Comparison of ENCODE assay signal across 23 mouse cellular contexts in the genomic region with DNA sequence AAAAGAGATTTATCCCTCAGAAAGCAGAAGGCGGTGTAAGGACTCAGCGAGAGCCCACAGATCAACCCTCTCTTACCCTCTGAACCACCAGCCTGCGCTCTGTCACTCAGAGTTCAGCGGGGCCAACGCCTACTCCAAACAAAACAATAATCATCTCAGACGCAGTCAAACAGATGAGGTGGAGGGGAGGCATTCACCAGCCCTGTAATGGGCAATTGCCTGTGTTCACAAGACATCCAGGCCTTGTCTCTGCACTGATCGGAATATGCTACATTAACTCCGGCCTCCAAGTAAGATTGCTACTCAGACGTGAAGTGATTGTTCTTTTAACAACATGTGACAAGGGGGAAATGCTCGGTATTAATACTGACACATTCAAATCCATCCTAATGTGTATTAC.
DNase-seq lines count a peak whose midpoint lies in the region; ATAC-seq lines count a peak whose summit lies in the region.
"Had no signal": no experiment of that assay in that cellular context is flagged by ENCODE, and none has a peak within 500 bp of the region (broad histone marks: within the 10 kb centered on the region; RNA-seq: fewer than 3 reads in every experiment).

No protein-coding gene starts in this region.

- H3K9me3 ChIP-seq in hindbrain, embryonic 11.5 days (ENCODE audit: control insufficient read depth, low read length) = no peaks in the 10 kb centered on the region
- H3K9me3 ChIP-seq in hindbrain, embryonic 14.5 days (ENCODE audit: control insufficient read depth, low read length) = no peaks in the 10 kb centered on the region
- H3K9me3 ChIP-seq in midbrain, embryonic 14.5 days (ENCODE audit: control insufficient read depth, low read length) = no peaks in the 10 kb centered on the region
- H3K9me3 ChIP-seq in midbrain, embryonic 10.5 days (replicated peaks) = peaks cover 4% of the 10 kb centered on the region; the same call in 1 of the 2 replicates
- no peaks in the 10 kb centered on the region for H3K9me3 ChIP-seq in forebrain, embryonic 14.5 days (replicated peaks; ENCODE audit: control insufficient read depth, low read length)

- H3K9ac ChIP-seq in hindbrain, embryonic 11.5 days (ENCODE audit: low read depth, low read length) = no peak overlapping the region
- no peak overlapping the region for H3K9ac ChIP-seq in hindbrain, embryonic 14.5 days
- H3K9ac ChIP-seq in midbrain, embryonic 14.5 days (replicated peaks; ENCODE audit: low read length) = no peak overlapping the region
- H3K9ac ChIP-seq in forebrain, embryonic 14.5 days (ENCODE audit: low read length) = no peak overlapping the region
- H3K9ac ChIP-seq: heart, embryonic 12.5 days had no signal

- no peaks in the 10 kb centered on the region for H3K4me1 ChIP-seq in hindbrain, embryonic 11.5 days (replicated peaks; ENCODE audit: control insufficient read depth, insufficient read depth, low read length)
- H3K4me1 ChIP-seq in hindbrain, embryonic 14.5 days (replicated peaks; ENCODE audit: control insufficient read depth, insufficient read depth, low read length) = no peaks in the 10 kb centered on the region
- H3K4me1 ChIP-seq in midbrain, embryonic 14.5 days (ENCODE audit: control insufficient read depth, insufficient read depth, low read length) = peaks cover 8% of the 10 kb centered on the region; the same call in 1 of the 2 replicates
- H3K4me1 ChIP-seq in midbrain, embryonic 10.5 days = peaks cover 12% of the 10 kb centered on the region
- H3K4me1 ChIP-seq in forebrain, embryonic 14.5 days (ENCODE audit: control insufficient read depth, insufficient read depth, low read length) = peaks cover 10% of the 10 kb centered on the region; the same call in 1 of the 2 replicates
- H3K4me1 ChIP-seq: heart, embryonic 12.5 days had no signal

- H3K36me3 ChIP-seq in hindbrain, embryonic 11.5 days (ENCODE audit: control insufficient read depth, insufficient read depth, low read length) = no peaks in the 10 kb centered on the region
- H3K36me3 ChIP-seq in hindbrain, embryonic 14.5 days (replicated peaks; ENCODE audit: control insufficient read depth, insufficient read depth) = no peaks in the 10 kb centered on the region
- H3K36me3 ChIP-seq in midbrain, embryonic 14.5 days (ENCODE audit: control insufficient read depth, insufficient read depth, low read length) = no peaks in the 10 kb centered on the region
- no peaks in the 10 kb centered on the region for H3K36me3 ChIP-seq in midbrain, embryonic 10.5 days
- H3K36me3 ChIP-seq in forebrain, embryonic 14.5 days (ENCODE audit: control insufficient read depth, insufficient read depth, low read length) = no peaks in the 10 kb centered on the region
- H3K36me3 ChIP-seq: heart, embryonic 12.5 days had no signal

- 66% methylated on average over 10 of the region's 10 CpGs for WGBS in hindbrain, embryonic 11.5 days
- 51% methylated on average over 10 of the region's 10 CpGs for WGBS in hindbrain, embryonic 14.5 days
- 45% methylated on average over 10 of the region's 10 CpGs for WGBS in midbrain, embryonic 14.5 days
- 71% methylated on average over 10 of the region's 10 CpGs for WGBS in midbrain, embryonic 10.5 days
- WGBS in forebrain, embryonic 14.5 days = 40% methylated on average over 10 of the region's 10 CpGs

- H3K4me2 ChIP-seq in hindbrain, embryonic 11.5 days (replicated peaks; ENCODE audit: low read depth, low read length) = no peak overlapping the region
- H3K4me2 ChIP-seq in hindbrain, embryonic 14.5 days (replicated peaks) = no peak overlapping the region
- H3K4me2 ChIP-seq in midbrain, embryonic 14.5 days (ENCODE audit: low read length) = no peak overlapping the region
- no peak overlapping the region for H3K4me2 ChIP-seq in forebrain, embryonic 14.5 days (ENCODE audit: low read length)
- H3K4me2 ChIP-seq: heart, embryonic 12.5 days; liver, embryonic 11.5 days had no signal

- no peak overlapping the region for H3K27ac ChIP-seq in hindbrain, embryonic 11.5 days (ENCODE audit: low read depth, low read length)
- H3K27ac ChIP-seq in hindbrain, embryonic 14.5 days = no peak overlapping the region
- no peak overlapping the region for H3K27ac ChIP-seq in midbrain, embryonic 14.5 days (replicated peaks; ENCODE audit: low read depth, low read length)
- H3K27ac ChIP-seq in midbrain, embryonic 10.5 days (replicated peaks) = no peak overlapping the region
- no peak overlapping the region for H3K27ac ChIP-seq in forebrain, embryonic 14.5 days (ENCODE audit: low read depth, low read length)
- H3K27ac ChIP-seq: stomach, postnatal 0 days had no signal

- no peak overlapping the region for H3K4me3 ChIP-seq in hindbrain, embryonic 11.5 days (ENCODE audit: low read depth, low read length)
- no peak overlapping the region for H3K4me3 ChIP-seq in hindbrain, embryonic 14.5 days (replicated peaks; ENCODE audit: low read length)
- no peak overlapping the region for H3K4me3 ChIP-seq in midbrain, embryonic 14.5 days (replicated peaks; ENCODE audit: low read depth, low read length)
- H3K4me3 ChIP-seq in midbrain, embryonic 10.5 days = no peak overlapping the region
- no peak overlapping the region for H3K4me3 ChIP-seq in forebrain, embryonic 14.5 days (ENCODE audit: low read depth, low read length)
- H3K4me3 ChIP-seq: heart, embryonic 12.5 days had no signal

- ATAC-seq in hindbrain, embryonic 11.5 days (ENCODE audit: low FRiP score) = no peak
- ATAC-seq in hindbrain, embryonic 14.5 days (ENCODE audit: low FRiP score) = no peak
- ATAC-seq in midbrain, embryonic 14.5 days (ENCODE audit: low FRiP score, low TSS enrichment) = no peak
- no peak for ATAC-seq in forebrain, embryonic 14.5 days
- ATAC-seq: activated CD4-positive, CD25-positive, alpha-beta regulatory T cell, adult 4 months; midbrain, embryonic 16.5 days had no signal

- peak; percentile 10 for DNase-seq in hindbrain, embryonic 11.5 days (ENCODE audit: low spot score)
- DNase-seq in hindbrain, embryonic 14.5 days (ENCODE audit: low spot score) = no peak
- DNase-seq in midbrain, embryonic 14.5 days = peak; percentile 33
- no peak for DNase-seq in midbrain, embryonic 10.5 days (ENCODE audit: low spot score)
- DNase-seq in forebrain, embryonic 14.5 days (ENCODE audit: low spot score) = peak; percentile 38
- DNase-seq in kidney, postnatal 14 days = no peak
- DNase-seq in heart, postnatal 4 days = no peak
- DNase-seq: adrenal gland, postnatal 10 days; cerebellum, adult 11 months; cerebellum, postnatal 14 days; gastrocnemius, postnatal 10 days; heart, adult 11 months; heart, postnatal 14 days; kidney, adult 18-20 months; kidney, postnatal 10 days; lung, adult 18-20 months; lung, postnatal 36 days; right cerebral cortex, postnatal 4 days had no signal

- H3K27me3 ChIP-seq in hindbrain, embryonic 11.5 days (ENCODE audit: control insufficient read depth, insufficient read depth, low read length) = no peaks in the 10 kb centered on the region
- no peaks in the 10 kb centered on the region for H3K27me3 ChIP-seq in hindbrain, embryonic 14.5 days (ENCODE audit: control insufficient read depth, insufficient read depth, low read length)
- no peaks in the 10 kb centered on the region for H3K27me3 ChIP-seq in midbrain, embryonic 14.5 days (ENCODE audit: control insufficient read depth, insufficient read depth, low read length)
- H3K27me3 ChIP-seq in midbrain, embryonic 10.5 days (ENCODE audit: low read depth, poor library complexity, severe bottlenecking) = no peaks in the 10 kb centered on the region
- no peaks in the 10 kb centered on the region for H3K27me3 ChIP-seq in forebrain, embryonic 14.5 days (replicated peaks; ENCODE audit: control insufficient read depth, insufficient read depth, low read length)
- H3K27me3 ChIP-seq: heart, embryonic 12.5 days had no signal

Comparison
In these comparisons a context has a peak if more than half of its experiments do, and no peak if none do; other contexts are left out.
1. DNase-seq: peak in hindbrain, embryonic 11.5 days (single experiment), midbrain, embryonic 14.5 days (single experiment) and forebrain, embryonic 14.5 days (single experiment); none in hindbrain, embryonic 14.5 days (single experiment), midbrain, embryonic 10.5 days (single experiment), kidney, postnatal 14 days (single experiment) and heart, postnatal 4 days (single experiment).